Mouse (Mus musculus): ENCODE measurements at regions not wholly inside any gene's neighbourhood (a gene's known extent, or its start where the extent isn't known, plus 50 kb on each side); places are given as distances from the start of the nearest gene placed in this dataset.

DNA sequence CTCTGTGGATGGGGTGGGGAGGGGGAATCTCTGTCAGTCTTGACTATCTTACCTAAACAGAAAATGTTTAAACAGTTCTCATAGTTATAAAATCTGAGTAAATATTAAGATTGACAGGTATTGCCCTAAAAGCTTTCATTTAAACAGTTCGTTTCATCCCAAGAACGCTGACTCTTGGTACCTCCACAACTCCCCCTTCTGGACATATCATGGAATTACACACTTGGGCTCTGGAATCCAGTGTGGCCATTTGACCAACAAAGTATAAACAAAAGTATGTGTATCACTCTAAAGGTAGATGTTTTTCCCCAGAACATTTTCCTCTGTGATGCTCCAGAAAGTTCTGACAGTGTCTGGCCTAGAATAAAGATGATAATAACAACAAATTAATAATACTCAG, 63.5 kb upstream of the Sox9 start:
- no peaks in the 10 kb centered on the region; the same call in 1 of the 2 replicates for H3K9me3 ChIP-seq (replicated peaks)
- H3K27ac ChIP-seq (replicated peaks), result no peak overlapping the region
- no peak overlapping the region for H3K4me3 ChIP-seq
- WGBS, result 89% methylated on average over 2 of the region's 2 CpGs
- no peaks in the 10 kb centered on the region for H3K36me3 ChIP-seq
- no peak for DNase-seq (ENCODE audit: low spot score)
- H3K27me3 ChIP-seq (ENCODE audit: low read depth, poor library complexity, severe bottlenecking), result no peaks in the 10 kb centered on the region
- H3K4me1 ChIP-seq, result no peaks in the 10 kb centered on the region

DNA sequence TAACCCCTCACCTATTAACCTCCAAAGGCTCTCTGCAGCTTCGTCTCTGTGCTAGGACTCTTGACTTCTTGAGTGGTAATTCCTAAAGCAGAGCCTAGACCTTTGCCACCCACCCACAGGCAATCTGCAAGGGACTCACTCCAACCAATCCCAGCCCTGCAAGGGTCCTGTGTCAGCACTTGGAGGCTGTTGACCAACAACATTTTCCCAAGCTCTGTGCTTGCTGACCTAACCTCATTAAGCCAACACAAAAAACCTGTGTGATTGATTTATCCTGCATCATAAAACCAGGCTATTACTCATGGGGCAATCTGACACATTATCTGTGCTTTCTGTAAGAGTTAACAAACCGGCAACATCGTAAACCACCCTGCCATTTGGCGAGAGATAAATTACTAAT, 61.4 kb upstream of the Sox9 start:
- WGBS, result 91% methylated on average over 4 of the region's 4 CpGs
- no peaks in the 10 kb centered on the region for H3K4me1 ChIP-seq
- no peak overlapping the region for H3K4me3 ChIP-seq
- H3K9me3 ChIP-seq (replicated peaks), result no peaks in the 10 kb centered on the region; the same call in 1 of the 2 replicates
- no peak for DNase-seq (ENCODE audit: low spot score)
- H3K36me3 ChIP-seq, result no peaks in the 10 kb centered on the region
- H3K27me3 ChIP-seq (ENCODE audit: low read depth, poor library complexity, severe bottlenecking), result no peaks in the 10 kb centered on the region
- no peak overlapping the region for H3K27ac ChIP-seq (replicated peaks)

DNA sequence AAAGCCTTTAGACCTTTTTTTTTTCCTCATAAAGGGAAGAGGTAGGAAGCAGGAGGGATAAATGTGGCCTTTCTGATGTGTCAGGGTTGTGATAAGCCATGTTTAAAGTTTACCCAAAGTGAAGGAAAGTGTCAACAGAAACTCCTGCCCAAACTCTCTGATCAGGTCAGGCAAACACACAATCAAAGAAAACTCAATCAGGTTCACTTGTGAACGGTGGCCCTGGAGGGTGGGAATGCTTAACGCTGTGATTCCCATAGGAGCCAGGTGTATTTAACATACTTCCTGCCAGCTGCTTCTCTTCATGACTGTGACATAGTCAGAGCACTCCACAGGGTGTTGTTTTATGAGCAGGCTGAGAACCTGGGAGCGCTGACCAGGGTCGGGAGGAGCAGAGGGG, 59.1 kb upstream of the Sox9 start:
- DNase-seq (ENCODE audit: low spot score), result no peak
- WGBS, result 88% methylated on average over 4 of the region's 4 CpGs
- Histone ChIP-seq H3K4me3 (no peak overlapping the region), H3K27ac (replicated peaks) (no peak overlapping the region), H3K36me3 (no peaks in the 10 kb centered on the region), H3K4me1 (peaks cover 5% of the 10 kb centered on the region), H3K27me3 (ENCODE audit: low read depth, poor library complexity, severe bottlenecking) (no peaks in the 10 kb centered on the region), H3K9me3 (replicated peaks) (no peaks in the 10 kb centered on the region; the same call in 1 of the 2 replicates)

DNA sequence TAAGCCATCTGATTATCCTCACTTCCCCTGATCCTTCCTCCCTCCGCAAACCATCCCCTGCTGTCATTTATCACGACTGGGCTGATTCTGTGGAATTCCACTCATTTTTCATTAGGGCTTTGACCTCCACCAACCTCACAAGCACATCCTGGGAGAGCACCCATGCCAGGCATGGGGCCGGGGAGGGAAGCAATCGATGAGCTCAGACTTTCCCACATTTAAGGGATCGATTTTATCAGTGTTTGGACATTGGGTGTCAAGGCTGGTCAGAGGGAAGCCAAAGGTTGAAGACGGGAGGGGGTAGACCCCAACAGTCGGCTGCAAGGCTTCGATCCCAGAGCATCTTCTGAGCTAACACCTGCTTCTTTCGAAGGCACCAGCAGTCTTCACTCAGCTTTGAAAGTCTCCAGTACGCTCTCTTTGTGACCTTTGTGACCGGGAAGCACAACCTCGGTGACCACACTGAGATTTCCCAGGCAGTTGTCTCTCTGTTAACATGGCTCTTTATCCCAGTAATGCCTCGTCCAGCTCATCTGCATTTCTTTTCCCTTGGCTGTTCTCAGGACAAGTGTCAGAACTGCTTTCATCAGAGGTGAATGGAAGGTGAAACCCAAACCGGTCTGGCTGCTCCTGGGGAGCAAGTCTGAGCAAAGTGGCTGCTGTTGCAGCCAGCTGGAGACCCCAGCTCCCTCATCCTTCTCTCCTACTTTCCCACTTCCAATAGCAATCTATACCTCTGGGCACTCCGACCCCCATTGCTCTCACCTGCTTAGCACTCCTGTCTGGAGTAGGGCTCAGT, 53.7 kb upstream of the Sox9 start:
- H3K4me3 ChIP-seq, result no peak overlapping the region
- H3K9me3 ChIP-seq (replicated peaks), result no peaks in the 10 kb centered on the region
- peak overlapping the region; percentile 19; the same call in 1 of the 2 replicates for H3K27ac ChIP-seq (replicated peaks)
- H3K36me3 ChIP-seq, result no peaks in the 10 kb centered on the region
- WGBS, result 33% methylated on average over 15 of the region's 15 CpGs
- peaks cover 15% of the 10 kb centered on the region for H3K4me1 ChIP-seq
- no peaks in the 10 kb centered on the region for H3K27me3 ChIP-seq (ENCODE audit: low read depth, poor library complexity, severe bottlenecking)
- DNase-seq (ENCODE audit: low spot score), result no peak

All from midbrain, embryonic 10.5 days (tissue).